Mouse (Mus musculus): ENCODE results near the gene Ift80. TPM values are rescaled to one million over a fixed set of nuclear protein-coding genes. Genes with fewer than 3 reads are reported as not detected.
"Not testable (repeated sequence)": the region's sequence is repeated elsewhere in the genome, so short reads cannot be mapped to it uniquely, and the experiment has no call there.

Ift80 gene
- total and polyA plus RNA-seq, 2 experiments from 2014 or later: 3.7 to 9.0 TPM

GRCm38 (mm10) chr3:68904902-68905778 is 99.2 kb downstream of the Ift80 start:
- H3K4me2 ChIP-seq (ENCODE audit: low read depth, low read length, poor library complexity, severe bottlenecking): no peak overlapping the region
- H3K9me3 ChIP-seq (ENCODE audit: low read length): no peaks in the 10 kb centered on the region
- H3K4me1 ChIP-seq (ENCODE audit: insufficient read depth, low read length): no peaks in the 10 kb centered on the region
- H3K4me3 ChIP-seq (ENCODE audit: low read depth, low read length): no peak overlapping the region
- no peak overlapping the region for H3K9ac ChIP-seq (replicated peaks; ENCODE audit: low read length, poor library complexity, severe bottlenecking)
- 72% methylated on average over 2 of the region's 2 CpGs for WGBS
- no peak for DNase-seq (ENCODE audit: low spot score)
- H3K36me3 ChIP-seq (ENCODE audit: insufficient read depth, low read length): no peaks in the 10 kb centered on the region
- no peaks in the 10 kb centered on the region for H3K27me3 ChIP-seq (ENCODE audit: insufficient read depth, low read length)
- ATAC-seq (ENCODE audit: low FRiP score): no peak
- H3K27ac ChIP-seq (ENCODE audit: low read depth, low read length): no peak overlapping the region
- no peak for TF ChIP-seq CTCF (IDR thresholded peaks at IDR 0.05)

GRCm38 (mm10) chr3:68902636-68903035 is 101.7 kb downstream of the Ift80 start:
- WGBS: 91% methylated on average over 20 of the region's 20 CpGs

GRCm38 (mm10) chr3:68897154-68897553 is 107.2 kb downstream of the Ift80 start:
- Histone ChIP-seq H3K4me3 (ENCODE audit: low read depth, low read length) (no peak overlapping the region), H3K36me3 (ENCODE audit: insufficient read depth, low read length) (no peaks in the 10 kb centered on the region), H3K9ac (replicated peaks; ENCODE audit: low read length, poor library complexity, severe bottlenecking) (no peak overlapping the region), H3K9me3 (ENCODE audit: low read length) (no peaks in the 10 kb centered on the region), H3K4me2 (ENCODE audit: low read depth, low read length, poor library complexity, severe bottlenecking) (no peak overlapping the region), H3K27me3 (ENCODE audit: insufficient read depth, low read length) (no peaks in the 10 kb centered on the region), H3K27ac (ENCODE audit: low read depth, low read length) (no peak overlapping the region), H3K4me1 (ENCODE audit: insufficient read depth, low read length) (no peaks in the 10 kb centered on the region)
- TF ChIP-seq CTCF (IDR thresholded peaks at IDR 0.05): no peak
- 88% methylated on average over 5 of the region's 5 CpGs for WGBS
- ATAC-seq (ENCODE audit: low FRiP score): no peak
- no peak for DNase-seq (ENCODE audit: low spot score)

More at GRCm38 (mm10) chr3:68902636-68903035, 101.7 kb downstream of the Ift80 start:
- not testable (repeated sequence) for DNase-seq (ENCODE audit: low spot score); H3K4me3 ChIP-seq (ENCODE audit: low read depth, low read length); H3K36me3 ChIP-seq (ENCODE audit: insufficient read depth, low read length); H3K9ac ChIP-seq (replicated peaks; ENCODE audit: low read length, poor library complexity, severe bottlenecking); ATAC-seq (ENCODE audit: low FRiP score); H3K4me2 ChIP-seq (ENCODE audit: low read depth, low read length, poor library complexity, severe bottlenecking); H3K4me1 ChIP-seq (ENCODE audit: insufficient read depth, low read length); H3K9me3 ChIP-seq (ENCODE audit: low read length); H3K27ac ChIP-seq (ENCODE audit: low read depth, low read length); H3K27me3 ChIP-seq (ENCODE audit: insufficient read depth, low read length)

- 84% methylated on average over 4 of the region's 4 CpGs for WGBS
- Histone ChIP-seq H3K4me1 (ENCODE audit: insufficient read depth, low read length) (no peaks in the 10 kb centered on the region), H3K27me3 (ENCODE audit: insufficient read depth, low read length) (no peaks in the 10 kb centered on the region), H3K36me3 (ENCODE audit: insufficient read depth, low read length) (no peaks in the 10 kb centered on the region), H3K4me2 (ENCODE audit: low read depth, low read length, poor library complexity, severe bottlenecking) (no peak overlapping the region), H3K27ac (ENCODE audit: low read depth, low read length) (no peak overlapping the region), H3K9me3 (ENCODE audit: low read length) (no peaks in the 10 kb centered on the region), H3K9ac (replicated peaks; ENCODE audit: low read length, poor library complexity, severe bottlenecking) (no peak overlapping the region), H3K4me3 (ENCODE audit: low read depth, low read length) (no peak overlapping the region)
- no peak for DNase-seq (ENCODE audit: low spot score)
- ATAC-seq (ENCODE audit: low FRiP score): no peak
- no peak for TF ChIP-seq CTCF (IDR thresholded peaks at IDR 0.05)
Measured at GRCm38 (mm10) chr3:68895426-68895825, 108.9 kb downstream of the Ift80 start.

- no peak overlapping the region for H3K4me2 ChIP-seq (ENCODE audit: low read depth, low read length, poor library complexity, severe bottlenecking)
- H3K4me1 ChIP-seq (ENCODE audit: insufficient read depth, low read length): no peaks in the 10 kb centered on the region
- 82% methylated on average over 5 of the region's 5 CpGs for WGBS
- no peak for TF ChIP-seq CTCF (IDR thresholded peaks at IDR 0.05)
- no peaks in the 10 kb centered on the region for H3K36me3 ChIP-seq (ENCODE audit: insufficient read depth, low read length)
- H3K9ac ChIP-seq (replicated peaks; ENCODE audit: low read length, poor library complexity, severe bottlenecking): no peak overlapping the region
- H3K27me3 ChIP-seq (ENCODE audit: insufficient read depth, low read length): no peaks in the 10 kb centered on the region
- no peak overlapping the region for H3K27ac ChIP-seq (ENCODE audit: low read depth, low read length)
- DNase-seq (ENCODE audit: low spot score) (no peak), ATAC-seq (ENCODE audit: low FRiP score) (no peak)
- no peak overlapping the region for H3K4me3 ChIP-seq (ENCODE audit: low read depth, low read length)
- no peaks in the 10 kb centered on the region for H3K9me3 ChIP-seq (ENCODE audit: low read length)
Measured at GRCm38 (mm10) chr3:68886845-68887244, 117.5 kb downstream of the Ift80 start.

- WGBS: 92% methylated on average over 2 of the region's 2 CpGs
- Histone ChIP-seq H3K9ac (replicated peaks; ENCODE audit: low read length, poor library complexity, severe bottlenecking) (no peak overlapping the region), H3K4me2 (ENCODE audit: low read depth, low read length, poor library complexity, severe bottlenecking) (no peak overlapping the region), H3K27me3 (ENCODE audit: insufficient read depth, low read length) (no peaks in the 10 kb centered on the region), H3K4me1 (ENCODE audit: insufficient read depth, low read length) (0 out of 2 replicates have a peak, but pooled peaks cover 3% of the 10 kb centered on the region), H3K9me3 (ENCODE audit: low read length) (no peaks in the 10 kb centered on the region), H3K36me3 (ENCODE audit: insufficient read depth, low read length) (no peaks in the 10 kb centered on the region), H3K4me3 (ENCODE audit: low read depth, low read length) (no peak overlapping the region), H3K27ac (ENCODE audit: low read depth, low read length) (no peak overlapping the region)
- TF ChIP-seq CTCF (IDR thresholded peaks at IDR 0.05): no peak
- no peak for DNase-seq (ENCODE audit: low spot score)
- no peak for ATAC-seq (ENCODE audit: low FRiP score)
Measured at GRCm38 (mm10) chr3:68874079-68874478, 130.3 kb downstream of the Ift80 start.
